Mouse (Mus musculus): ENCODE measurements around the gene Taar8a.
"Not testable (repeated sequence)": the region's sequence is repeated elsewhere in the genome, so short reads cannot be mapped to it uniquely, and the experiment has no call there.

The Taar8a gene

GRCm38 (mm10) chr10:24076200-24076599, at the start of gene Taar8a:
Taar8a (plus strand) TSS chr10:24076500.
- not testable (repeated sequence) for DNase-seq (ENCODE audit: low read depth, low spot score)

GRCm38 (mm10) chr10:24026922-24027321, 49.4 kb upstream of the Taar8a start, which contains the start of gene Taar7d:
Taar7d (plus strand) TSS chr10:24027222.
- no peak for DNase-seq (ENCODE audit: low read depth, low spot score)

GRCm38 (mm10) chr10:24031347-24031746, 45.0 kb upstream of the Taar8a start:
- no peak for DNase-seq (ENCODE audit: low read depth, low spot score)

GRCm38 (mm10) chr10:24037314-24037713, 39.0 kb upstream of the Taar8a start, which contains the start of gene Taar7e:
Taar7e (plus strand) TSS chr10:24037614.
- no peak for DNase-seq (ENCODE audit: low read depth, low spot score)

GRCm38 (mm10) chr10:24040120-24040869, 36.0 kb upstream of the Taar8a start:
- DNase-seq (ENCODE audit: low read depth, low spot score) = no peak

GRCm38 (mm10) chr10:24049210-24049609, 27.1 kb upstream of the Taar8a start, which contains the start of gene Taar7f:
Taar7f (plus strand) TSS chr10:24049510.
- DNase-seq (ENCODE audit: low read depth, low spot score) = no peak

GRCm38 (mm10) chr10:24052039-24052438, 24.3 kb upstream of the Taar8a start:
- no peak for DNase-seq (ENCODE audit: low read depth, low spot score)

GRCm38 (mm10) chr10:24058986-24059385, 17.3 kb upstream of the Taar8a start:
- DNase-seq (ENCODE audit: low read depth, low spot score) = no peak

GRCm38 (mm10) chr10:24074751-24075150, 1.5 kb upstream of the Taar8a start:
- DNase-seq (ENCODE audit: low read depth, low spot score) = not testable (repeated sequence)

- peak; percentile 75 for DNase-seq (ENCODE audit: low read depth, low spot score)
These were observed 3.9 kb downstream of the Taar8a start for GRCm38 (mm10) chr10:24080166-24080565.

- DNase-seq (ENCODE audit: low read depth, low spot score) = no peak
These were observed 9.6 kb downstream of the Taar8a start for GRCm38 (mm10) chr10:24085936-24086335.

- peak; percentile 4 for DNase-seq (ENCODE audit: low read depth, low spot score)
These were observed 10.3 kb downstream of the Taar8a start for GRCm38 (mm10) chr10:24086555-24086954.

GRCm38 (mm10) chr10:24087168-24087567, 10.9 kb downstream of the Taar8a start:
- no peak for DNase-seq (ENCODE audit: low read depth, low spot score)

- no peak for DNase-seq (ENCODE audit: low read depth, low spot score)
These were observed 15.9 kb downstream of the Taar8a start, which contains the start of gene Taar8b for GRCm38 (mm10) chr10:24092194-24092593. Taar8b (minus strand) TSS chr10:24092294.

- not testable (repeated sequence) for DNase-seq (ENCODE audit: low read depth, low spot score)
These were observed 20.7 kb downstream of the Taar8a start for GRCm38 (mm10) chr10:24097010-24097409.

- not testable (repeated sequence) for DNase-seq (ENCODE audit: low read depth, low spot score)
These were observed 25.5 kb downstream of the Taar8a start, which contains the start of gene Taar8c for GRCm38 (mm10) chr10:24101812-24102211. Taar8c (minus strand) TSS chr10:24101912.

- not testable (repeated sequence) for DNase-seq (ENCODE audit: low read depth, low spot score)
These were observed 27.0 kb downstream of the Taar8a start for GRCm38 (mm10) chr10:24103299-24103698.

GRCm38 (mm10) chr10:24107747-24108146, 31.4 kb downstream of the Taar8a start:
- no peak for DNase-seq (ENCODE audit: low read depth, low spot score)

- no peak for DNase-seq (ENCODE audit: low read depth, low spot score)
These were observed 31.9 kb downstream of the Taar8a start for GRCm38 (mm10) chr10:24108236-24108635.

- not testable (repeated sequence) for DNase-seq (ENCODE audit: low read depth, low spot score)
These were observed 33.1 kb downstream of the Taar8a start, which contains the start of gene Taar9 for GRCm38 (mm10) chr10:24109434-24109833. Taar9 (minus strand) TSS chr10:24109534.

GRCm38 (mm10) chr10:24111116-24111778, 34.9 kb downstream of the Taar8a start:
- peak; percentile 68 for DNase-seq (ENCODE audit: low read depth, low spot score)

Data from brain, adult 2 months (tissue).